Comparison of ENCODE assay signal across 11 mouse cellular contexts in the genomic region with DNA sequence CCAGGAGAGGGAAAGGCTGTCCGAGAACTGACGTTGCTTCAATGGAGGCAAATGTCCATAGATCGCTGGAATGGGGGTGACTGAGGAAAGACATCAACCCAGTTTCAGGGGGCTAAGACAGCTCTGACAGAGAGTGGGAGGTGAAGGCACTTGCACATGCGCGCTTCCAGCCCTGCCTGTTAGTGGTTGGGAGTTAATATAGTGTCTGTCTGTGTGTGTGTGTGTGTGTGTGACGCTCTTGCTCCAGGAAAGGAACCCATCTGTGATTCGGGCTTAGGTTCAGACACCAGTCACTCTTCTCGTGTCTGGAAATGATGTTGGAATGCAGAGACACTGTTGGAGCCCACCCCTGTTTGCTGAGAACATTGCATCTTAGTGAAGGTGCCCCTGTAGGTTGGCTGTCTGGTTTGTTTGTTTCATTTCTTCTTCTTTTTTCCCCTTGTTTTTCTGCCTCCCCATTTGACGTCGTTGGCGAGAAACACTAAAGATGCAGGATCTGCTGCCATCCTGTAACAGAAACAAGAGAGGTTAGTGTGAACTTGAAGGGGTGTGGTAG. TPM values are rescaled to one million over a fixed set of nuclear protein-coding genes. Genes with fewer than 3 reads are reported as not detected.
DNase-seq lines count a peak whose midpoint lies in the region; ATAC-seq and TF ChIP-seq lines count a peak whose summit lies in the region.
"Had no signal": no experiment of that assay in that cellular context is flagged by ENCODE, and none has a peak within 500 bp of the region (broad histone marks: within the 10 kb centered on the region; RNA-seq: fewer than 3 reads in every experiment).

No protein-coding gene starts in this region.

- no peak for ATAC-seq in stomach, embryonic 14.5 days (ENCODE audit: insufficient number of reproducible peaks, insufficient read depth, low FRiP score, low read depth)
- ATAC-seq in stomach, postnatal 0 days (ENCODE audit: low FRiP score, low TSS enrichment) = no peak
- ATAC-seq in hindbrain, embryonic 11.5 days (ENCODE audit: low FRiP score) = no peak
- ATAC-seq in midbrain, embryonic 12.5 days (ENCODE audit: low FRiP score, low read depth) = no peak

- 0 out of 2 replicates have a peak, but pooled peaks cover 5% of the 10 kb centered on the region for H3K4me1 ChIP-seq in stomach, embryonic 14.5 days (ENCODE audit: control insufficient read depth, insufficient read depth, low read length)
- no peaks in the 10 kb centered on the region for H3K4me1 ChIP-seq in stomach, postnatal 0 days (replicated peaks; ENCODE audit: control insufficient read depth, insufficient read depth)
- peaks cover 7% of the 10 kb centered on the region for H3K4me1 ChIP-seq in hindbrain, embryonic 11.5 days (replicated peaks; ENCODE audit: control insufficient read depth, insufficient read depth, low read length)
- H3K4me1 ChIP-seq in midbrain, embryonic 12.5 days = peaks cover 61% of the 10 kb centered on the region

- H3K27ac ChIP-seq in stomach, embryonic 14.5 days (ENCODE audit: low read length) = no peak overlapping the region; the same call in 1 of the 2 replicates
- no peak overlapping the region for H3K27ac ChIP-seq in stomach, postnatal 0 days (replicated peaks)
- peak overlapping the region; percentile 39; the same call in 1 of the 2 replicates for H3K27ac ChIP-seq in hindbrain, embryonic 11.5 days (ENCODE audit: low read depth, low read length)
- peak overlapping the region; percentile 98 for H3K27ac ChIP-seq in midbrain, embryonic 12.5 days (replicated peaks)
- H3K27ac ChIP-seq: macrophage had no signal

- no peaks in the 10 kb centered on the region for H3K36me3 ChIP-seq in stomach, embryonic 14.5 days (ENCODE audit: control insufficient read depth, insufficient read depth, low read length)
- H3K36me3 ChIP-seq in stomach, postnatal 0 days (ENCODE audit: control insufficient read depth, insufficient read depth, low read length) = no peaks in the 10 kb centered on the region
- no peaks in the 10 kb centered on the region for H3K36me3 ChIP-seq in hindbrain, embryonic 11.5 days (ENCODE audit: control insufficient read depth, insufficient read depth, low read length)
- H3K36me3 ChIP-seq in midbrain, embryonic 12.5 days = no peaks in the 10 kb centered on the region

- 3% methylated on average over 11 of the region's 11 CpGs for WGBS in stomach, embryonic 14.5 days
- WGBS in stomach, postnatal 0 days = 5% methylated on average over 11 of the region's 11 CpGs
- WGBS in hindbrain, embryonic 11.5 days = under 1% methylated on average over 11 of the region's 11 CpGs
- 3% methylated on average over 11 of the region's 11 CpGs for WGBS in midbrain, embryonic 12.5 days

- no peak for TF ChIP-seq EP300 in stomach, postnatal 0 days (optimal IDR thresholded peaks at IDR 0.05)

- H3K4me2 ChIP-seq in stomach, embryonic 14.5 days (replicated peaks; ENCODE audit: low read depth, low read length) = peak overlapping the region; percentile 93; the same call in 1 of the 2 replicates
- no peak overlapping the region for H3K4me2 ChIP-seq in stomach, postnatal 0 days (replicated peaks; ENCODE audit: low read depth)
- peak overlapping the region; percentile 83 for H3K4me2 ChIP-seq in hindbrain, embryonic 11.5 days (replicated peaks; ENCODE audit: low read depth, low read length)
- peak overlapping the region; percentile 62 for H3K4me2 ChIP-seq in midbrain, embryonic 12.5 days (replicated peaks)

- intact Hi-C loops in gastrocnemius, postnatal 36 days (cut with DNase I) = no loop called here
- intact Hi-C loops in left cerebral cortex, postnatal 36 days (cut with DNase I) = loop anchor here (5.0 to 10.0 kb wide), 2 partner anchors 217 to 279 kb away; no protein-coding TSS in a partner anchor

- peaks cover 73% of the 10 kb centered on the region for H3K27me3 ChIP-seq in stomach, embryonic 14.5 days (ENCODE audit: control insufficient read depth, insufficient read depth, low read length)
- peaks cover 38% of the 10 kb centered on the region; the same call in 1 of the 2 replicates for H3K27me3 ChIP-seq in stomach, postnatal 0 days (ENCODE audit: control insufficient read depth, insufficient read depth, low read length)
- H3K27me3 ChIP-seq in hindbrain, embryonic 11.5 days (ENCODE audit: control insufficient read depth, insufficient read depth, low read length) = peaks cover 20% of the 10 kb centered on the region
- peaks cover 28% of the 10 kb centered on the region for H3K27me3 ChIP-seq in midbrain, embryonic 12.5 days

- TF ChIP-seq CTCF in stomach, postnatal 0 days (IDR thresholded peaks at IDR 0.05; ENCODE audit: low read depth) = no peak

- H3K9ac ChIP-seq in stomach, embryonic 14.5 days (replicated peaks; ENCODE audit: low read depth, low read length) = no peak overlapping the region
- H3K9ac ChIP-seq in stomach, postnatal 0 days (ENCODE audit: low read length) = no peak overlapping the region
- H3K9ac ChIP-seq in hindbrain, embryonic 11.5 days (ENCODE audit: low read depth, low read length) = peak overlapping the region; percentile 90
- H3K9ac ChIP-seq in midbrain, embryonic 12.5 days (replicated peaks) = peak overlapping the region; percentile 98

- peaks cover 4% of the 10 kb centered on the region; the same call in 1 of the 2 replicates for H3K9me3 ChIP-seq in stomach, embryonic 14.5 days (ENCODE audit: control insufficient read depth, low read depth, low read length)
- no peaks in the 10 kb centered on the region for H3K9me3 ChIP-seq in stomach, postnatal 0 days (ENCODE audit: control insufficient read depth, low read length)
- H3K9me3 ChIP-seq in hindbrain, embryonic 11.5 days (ENCODE audit: control insufficient read depth, low read length) = no peaks in the 10 kb centered on the region
- H3K9me3 ChIP-seq in midbrain, embryonic 12.5 days = no peaks in the 10 kb centered on the region

- H3K4me3 ChIP-seq in stomach, embryonic 14.5 days (ENCODE audit: low read depth, low read length) = peak overlapping the region; percentile 50
- H3K4me3 ChIP-seq in stomach, postnatal 0 days (ENCODE audit: low read depth, low read length) = no peak overlapping the region
- H3K4me3 ChIP-seq in hindbrain, embryonic 11.5 days (ENCODE audit: low read depth, low read length) = peak overlapping the region; percentile 75
- H3K4me3 ChIP-seq in midbrain, embryonic 12.5 days = peak overlapping the region; percentile 94

- DNase-seq in stomach, postnatal 0 days (ENCODE audit: low spot score) = no peak
- DNase-seq in hindbrain, embryonic 11.5 days (ENCODE audit: low spot score) = peak; percentile 63
- no peak for DNase-seq in gastrocnemius, postnatal 36 days
- DNase-seq in thymus, postnatal 4 days = no peak
- DNase-seq in cerebellum, postnatal 25 days = no peak
- no peak for DNase-seq in left cerebral cortex, postnatal 36 days (ENCODE audit: low spot score in 2 of 2)
- DNase-seq: cerebellum, adult 18-20 months; thymus, postnatal 36 days had no signal

RNA-seq across cellular contexts. Expression of gene Ascl1, which starts 1.9 kb away (rescaled TPM):
- polyA plus RNA-seq in stomach, embryonic 14.5 days (2014; fragmentation: Nextera tagmentation; extraction: Ambion mirVana) = 15.6 and 18.1 TPM in 2 replicates
- polyA plus RNA-seq in stomach, postnatal 0 days (2015; fragmentation: Nextera tagmentation; extraction: Ambion mirVana) = 1.5 and 2.4 TPM in 2 replicates
- polyA plus RNA-seq in hindbrain, embryonic 11.5 days (2014; fragmentation: Nextera tagmentation; extraction: Ambion mirVana) = 42.4 and 51.0 TPM in 2 replicates
- polyA plus RNA-seq in midbrain, embryonic 12.5 days (2016; fragmentation: Nextera tagmentation; extraction: Ambion mirVana) = 113 and 124 TPM in 2 replicates
- not detected for total RNA-seq in gastrocnemius, postnatal 36 days (2021)
- 1 to 10 TPM; 5.8 to 7.2 TPM for total RNA-seq in left cerebral cortex, postnatal 36 days (2021)
- polyA plus RNA-seq: macrophage had no signal

RNA-seq across cellular contexts. Expression of gene Pah, which starts 30.0 kb away (rescaled TPM):
- polyA plus RNA-seq in stomach, embryonic 14.5 days (2014; fragmentation: Nextera tagmentation; extraction: Ambion mirVana) = 0.68 and 0.88 TPM in 2 replicates
- polyA plus RNA-seq in stomach, postnatal 0 days (2015; fragmentation: Nextera tagmentation; extraction: Ambion mirVana) = 0.17 and 0.36 TPM in 2 replicates
- polyA plus RNA-seq in hindbrain, embryonic 11.5 days (2014; fragmentation: Nextera tagmentation; extraction: Ambion mirVana) = 0.31 and 0.46 TPM in 2 replicates
- 0.27 TPM in 1 of 2 replicates, not detected in the other for polyA plus RNA-seq in midbrain, embryonic 12.5 days (2016; fragmentation: Nextera tagmentation; extraction: Ambion mirVana)
- total RNA-seq in gastrocnemius, postnatal 36 days (2021) = not detected
- total RNA-seq in left cerebral cortex, postnatal 36 days (2021) = under 1 TPM; 0.20 to 0.97 TPM
- polyA plus RNA-seq: macrophage had no signal

Comparison
In these comparisons a context has a peak if more than half of its experiments do, and no peak if none do; other contexts are left out.
1. H3K27ac ChIP-seq: peak in hindbrain, embryonic 11.5 days (single experiment) and midbrain, embryonic 12.5 days (single experiment); none in stomach, embryonic 14.5 days (single experiment) and stomach, postnatal 0 days (single experiment).
2. H3K9ac ChIP-seq: peak in hindbrain, embryonic 11.5 days (single experiment) and midbrain, embryonic 12.5 days (single experiment); none in stomach, embryonic 14.5 days (single experiment) and stomach, postnatal 0 days (single experiment).